Mouse (Mus musculus): ENCODE results near the gene Gucy2f.
A peak's percentile ranks its signal among the peaks of the same experiment; 100 is the strongest.
"Not testable (repeated sequence)": the region's sequence is repeated elsewhere in the genome, so short reads cannot be mapped to it uniquely, and the experiment has no call there.

Gene Gucy2f

GRCm38 (mm10) chrX:142196831-142197230 lies at the start of gene Gucy2f:
TSS of gene Gucy2f (minus strand) at chrX:142196931.
- DNase-seq (ENCODE audit: low read depth in 2 of 2, low spot score in 2 of 2), result no peak

- no peak for DNase-seq (ENCODE audit: low read depth in 2 of 2, low spot score in 2 of 2)
These were observed 49.1 kb upstream of the Gucy2f start for GRCm38 (mm10) chrX:142245682-142246327.

- DNase-seq (ENCODE audit: low read depth in 2 of 2, low spot score in 2 of 2), result no peak
These were observed 40.4 kb upstream of the Gucy2f start for GRCm38 (mm10) chrX:142237101-142237500.

- not testable (repeated sequence) for DNase-seq (ENCODE audit: low read depth in 2 of 2, low spot score in 2 of 2)
These were observed 39.4 kb upstream of the Gucy2f start for GRCm38 (mm10) chrX:142236146-142236545.

GRCm38 (mm10) chrX:142228769-142229158 lies 32.0 kb upstream of the Gucy2f start:
- DNase-seq (ENCODE audit: low read depth in 2 of 2, low spot score in 2 of 2), result no peak

GRCm38 (mm10) chrX:142228055-142228768 lies 31.5 kb upstream of the Gucy2f start:
- peak; percentile 41 to 52 for DNase-seq (ENCODE audit: low read depth in 2 of 2, low spot score in 2 of 2)

- DNase-seq (ENCODE audit: low read depth in 2 of 2, low spot score in 2 of 2), result no peak
These were observed 30.8 kb upstream of the Gucy2f start for GRCm38 (mm10) chrX:142227398-142228054.

GRCm38 (mm10) chrX:142226542-142226941 lies 29.8 kb upstream of the Gucy2f start, which contains the start of gene Nxt2:
TSS of gene Nxt2 (plus strand) at chrX:142226770.
- no peak for DNase-seq (ENCODE audit: low read depth in 2 of 2, low spot score in 2 of 2)

GRCm38 (mm10) chrX:142200295-142200694 lies 3.6 kb upstream of the Gucy2f start:
- peak; percentile 0 to 25 for DNase-seq (ENCODE audit: low read depth in 2 of 2, low spot score in 2 of 2)

- DNase-seq (ENCODE audit: low read depth in 2 of 2, low spot score in 2 of 2), result no peak
These were observed 1.2 kb downstream of the Gucy2f start for GRCm38 (mm10) chrX:142195551-142195950.

GRCm38 (mm10) chrX:142194420-142194819 lies 2.3 kb downstream of the Gucy2f start:
- DNase-seq (ENCODE audit: low read depth in 2 of 2, low spot score in 2 of 2), result no peak

- DNase-seq (ENCODE audit: low read depth in 2 of 2, low spot score in 2 of 2), result no peak
These were observed 6.4 kb downstream of the Gucy2f start for GRCm38 (mm10) chrX:142190355-142190754.

GRCm38 (mm10) chrX:142189023-142189703 lies 7.6 kb downstream of the Gucy2f start:
- no peak for DNase-seq (ENCODE audit: low read depth in 2 of 2, low spot score in 2 of 2)

GRCm38 (mm10) chrX:142182026-142182425 lies 14.7 kb downstream of the Gucy2f start:
- DNase-seq (ENCODE audit: low read depth in 2 of 2, low spot score in 2 of 2), result no peak

GRCm38 (mm10) chrX:142176981-142177380 lies 19.8 kb downstream of the Gucy2f start:
- no peak for DNase-seq (ENCODE audit: low read depth in 2 of 2, low spot score in 2 of 2)

GRCm38 (mm10) chrX:142115779-142116178 lies 81.0 kb downstream of the Gucy2f start:
- no peak for DNase-seq (ENCODE audit: low read depth in 2 of 2, low spot score in 2 of 2)

- no peak for DNase-seq (ENCODE audit: low read depth in 2 of 2, low spot score in 2 of 2)
These were observed 85.5 kb downstream of the Gucy2f start for GRCm38 (mm10) chrX:142111236-142111635.

GRCm38 (mm10) chrX:142096904-142097303 lies 99.8 kb downstream of the Gucy2f start:
- DNase-seq (ENCODE audit: low read depth in 2 of 2, low spot score in 2 of 2), result no peak

GRCm38 (mm10) chrX:142095579-142095978 lies 101.2 kb downstream of the Gucy2f start:
- no peak for DNase-seq (ENCODE audit: low read depth in 2 of 2, low spot score in 2 of 2)

GRCm38 (mm10) chrX:142062585-142062984 lies 134.1 kb downstream of the Gucy2f start:
- no peak for DNase-seq (ENCODE audit: low read depth in 2 of 2, low spot score in 2 of 2)
